In the genomic region with DNA sequence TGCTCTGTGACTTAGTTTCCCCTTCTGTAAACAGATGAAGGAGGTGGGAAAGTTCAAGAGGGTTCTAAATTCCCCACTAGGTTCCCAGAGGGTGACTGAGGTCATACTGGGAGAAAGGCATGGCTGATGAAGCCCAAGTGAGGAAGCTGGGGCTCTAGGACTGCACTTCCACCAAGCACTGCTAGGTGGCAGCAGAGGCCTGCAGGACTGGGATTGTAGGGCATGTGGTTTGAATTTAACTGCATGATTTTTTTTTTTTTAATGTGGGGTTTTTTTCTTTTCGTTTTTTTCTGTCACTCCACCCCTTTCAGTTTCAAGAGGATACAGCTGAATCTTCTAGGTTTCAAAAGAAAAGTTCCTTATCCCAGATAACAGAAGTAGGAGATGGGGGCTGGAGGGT, we compare ENCODE assay signal across 8 mouse cellular contexts. TPM values are rescaled to one million over a fixed set of nuclear protein-coding genes. Genes with fewer than 3 reads are reported as not detected.
DNase-seq lines count a peak whose midpoint lies in the region; ATAC-seq and TF ChIP-seq lines count a peak whose summit lies in the region.

No protein-coding gene starts in this region.

- TF ChIP-seq POLR2A in cerebellum, adult 2 months (IDR thresholded peaks at IDR 0.05; ENCODE audit: borderline replicate concordance, insufficient read depth, low read length), result no peak

- peak; percentile 83 to 96 for DNase-seq in adrenal gland, adult (ENCODE audit: inconsistent age in 2 of 2, low spot score in 1 of 2)
- DNase-seq in adrenal gland, adult 8-10 months, result no peak
- DNase-seq in cerebellum, adult 2 months, result peak; percentile 60 to 79
- DNase-seq in forebrain, postnatal 0 days, result peak; percentile 90
- DNase-seq in heart, postnatal 36 days, result peak; percentile 88 to 92
- DNase-seq in layer of hippocampus, adult 9-11 months, result peak; percentile 66
- DNase-seq in lung, postnatal 36 days, result peak; percentile 91
- peak; percentile 59 for DNase-seq in spleen, adult 12 weeks (ENCODE audit: low spot score)

- H3K36me3 ChIP-seq in forebrain, postnatal 0 days (ENCODE audit: insufficient read depth), result no peaks in the 10 kb centered on the region

- H3K27ac ChIP-seq in cerebellum, adult 2 months (ENCODE audit: insufficient read depth, low read length), result no peak overlapping the region
- no peak overlapping the region for H3K27ac ChIP-seq in forebrain, postnatal 0 days (ENCODE audit: low read depth, low read length)

- intact Hi-C loops in heart, postnatal 36 days (cut with DNase I), result loop anchor here (1.0 to 10.0 kb wide), 3 partner anchors 25 to 328 kb away; a partner anchor contains a TSS

- H3K4me1 ChIP-seq in cerebellum, adult 2 months (ENCODE audit: control insufficient read depth, insufficient read depth, low read length), result no peaks in the 10 kb centered on the region
- H3K4me1 ChIP-seq in forebrain, postnatal 0 days (ENCODE audit: insufficient read depth), result peaks cover 3% of the 10 kb centered on the region; the same call in 1 of the 2 replicates

- no peaks in the 10 kb centered on the region for H3K27me3 ChIP-seq in cerebellum, adult 2 months (ENCODE audit: control insufficient read depth, insufficient read depth, low read length)
- no peaks in the 10 kb centered on the region for H3K27me3 ChIP-seq in forebrain, postnatal 0 days (ENCODE audit: insufficient read depth, low read length)

- peak; percentile 97 for TF ChIP-seq CTCF in cerebellum, adult 2 months (IDR thresholded peaks at IDR 0.05; ENCODE audit: borderline replicate concordance, insufficient read depth, low read depth, low read length)
- TF ChIP-seq CTCF in forebrain, postnatal 0 days (IDR thresholded peaks at IDR 0.05; ENCODE audit: low read depth), result peak; percentile 97

- WGBS in cerebellum, adult 2 months, result 0% methylated on average over 1 of the region's 1 CpGs
- WGBS in forebrain, postnatal 0 days, result 0% methylated on average over 1 of the region's 1 CpGs

- no peak overlapping the region for H3K4me2 ChIP-seq in forebrain, postnatal 0 days (ENCODE audit: low read depth)

- H3K9ac ChIP-seq in forebrain, postnatal 0 days, result no peak overlapping the region

- peak; percentile 49; the same call in 1 of the 2 replicates for ATAC-seq in forebrain, postnatal 0 days

- H3K4me3 ChIP-seq in cerebellum, adult 2 months (replicated peaks; ENCODE audit: insufficient read depth, low read depth, low read length), result no peak overlapping the region
- no peak overlapping the region for H3K4me3 ChIP-seq in forebrain, postnatal 0 days (ENCODE audit: low read depth, low read length)

- no peaks in the 10 kb centered on the region for H3K9me3 ChIP-seq in forebrain, postnatal 0 days (ENCODE audit: low read length)

RNA-seq across cellular contexts. Expression of a gene that starts 24.7 kb away (rescaled TPM):
- 100 to 1,000 TPM in 3 of 4 experiments, 10 to 100 TPM in 1; 95.8 to 118 (median 108) TPM for total RNA-seq in adrenal gland, adult 8-10 months (2022)
- polyA plus RNA-seq in cerebellum, adult 2 months (2012; rRNA removed), result 70.0 and 71.4 TPM in 2 replicates
- 47.9 and 52.7 TPM in 2 replicates for total RNA-seq in forebrain, postnatal 0 days (2014; rRNA removed)
- 9.8 and 12.5 TPM in 2 replicates for polyA plus RNA-seq in forebrain, postnatal 0 days (2015; fragmentation: Nextera tagmentation; extraction: Ambion mirVana)
- total RNA-seq in heart, postnatal 36 days (2021), result 10 to 100 TPM; 24.3 to 29.9 TPM

RNA-seq across cellular contexts. Expression of a gene that starts 44.0 kb away (rescaled TPM):
- total RNA-seq in adrenal gland, adult 8-10 months (2022), result 1 to 10 TPM; 1.2 to 1.8 (median 1.5) TPM
- 24.8 and 29.2 TPM in 2 replicates for polyA plus RNA-seq in cerebellum, adult 2 months (2012; rRNA removed)
- 7.5 and 8.3 TPM in 2 replicates for total RNA-seq in forebrain, postnatal 0 days (2014; rRNA removed)
- polyA plus RNA-seq in forebrain, postnatal 0 days (2015; fragmentation: Nextera tagmentation; extraction: Ambion mirVana), result 4.4 and 5.1 TPM in 2 replicates
- total RNA-seq in heart, postnatal 36 days (2021), result 1 to 10 TPM; 2.1 to 3.1 TPM
